Mouse (Mus musculus) R1 (cell line): ENCODE data around the gene Gimap7.

Experiments used
- DNase-seq: peaks from one replicate; pipeline ENCODE4 v3.0.0-alpha.2; 2018; ENCODE audit warnings: low read depth, low spot score

Gene Gimap7

GRCm38 (mm10) chr6:48692962-48693361 lies 25.5 kb upstream of the Gimap7 start:
- no peak for DNase-seq

- no peak for DNase-seq
Measured at GRCm38 (mm10) chr6:48696830-48697554, 21.4 kb upstream of the Gimap7 start.

DNA sequence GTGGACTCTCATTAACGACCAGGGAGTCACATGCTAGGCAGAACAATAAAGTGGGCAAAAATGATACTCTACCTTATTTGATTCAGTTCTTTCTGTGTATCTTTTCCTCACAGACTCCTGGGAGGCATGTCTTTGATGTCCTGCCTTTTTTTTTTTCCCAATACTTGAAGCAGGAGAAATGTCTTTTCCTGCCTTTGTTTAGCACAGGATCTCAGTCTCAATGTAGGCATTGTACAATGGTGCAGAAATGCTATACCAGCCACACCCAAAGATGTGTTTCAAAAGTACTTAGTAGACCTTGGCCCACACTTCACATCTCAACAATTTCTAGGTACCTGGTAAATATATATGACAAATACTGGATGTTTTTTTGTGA lies 20.9 kb upstream of the Gimap7 start:
- no peak for DNase-seq

DNA sequence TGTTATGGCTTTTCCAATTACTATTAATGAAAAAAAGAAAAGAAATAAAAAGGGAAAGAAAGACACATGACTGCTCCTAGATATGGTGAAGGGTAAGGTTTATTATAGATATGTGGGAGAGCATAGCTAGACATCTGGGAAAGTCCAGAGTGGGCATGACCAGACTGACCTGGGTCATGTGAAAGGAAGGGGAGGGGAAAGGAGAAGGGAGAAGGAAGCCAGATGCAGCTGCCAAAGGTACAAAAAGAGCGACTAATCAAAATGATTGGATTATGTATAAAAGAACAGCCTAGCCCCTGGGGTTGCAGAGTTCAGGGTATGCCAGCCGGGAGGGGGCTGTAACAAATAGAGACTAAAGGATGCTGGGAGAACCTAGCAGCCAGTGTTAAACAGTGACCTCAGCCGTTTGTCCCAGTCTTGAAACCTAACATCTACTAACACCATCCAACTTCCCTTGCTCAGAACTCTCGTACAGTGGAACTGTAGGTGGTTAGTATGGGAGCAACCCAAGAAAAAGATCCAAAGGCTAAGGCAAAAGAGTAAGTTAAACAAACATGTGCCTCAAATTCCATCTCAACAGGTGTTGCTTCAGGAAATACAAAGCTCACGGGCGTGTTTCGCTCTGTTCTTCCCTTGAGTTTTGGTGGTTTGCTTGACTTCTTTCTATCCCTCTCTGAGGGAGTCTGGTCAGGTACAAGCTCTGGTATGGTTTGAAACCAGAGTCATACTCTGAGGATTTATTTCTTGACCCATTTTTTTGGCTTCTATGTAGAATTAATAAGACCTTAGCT lies 20.2 kb upstream of the Gimap7 start:
- DNase-seq, result no peak

- no peak for DNase-seq
Measured at GRCm38 (mm10) chr6:48698888-48699287, 19.5 kb upstream of the Gimap7 start.

DNA sequence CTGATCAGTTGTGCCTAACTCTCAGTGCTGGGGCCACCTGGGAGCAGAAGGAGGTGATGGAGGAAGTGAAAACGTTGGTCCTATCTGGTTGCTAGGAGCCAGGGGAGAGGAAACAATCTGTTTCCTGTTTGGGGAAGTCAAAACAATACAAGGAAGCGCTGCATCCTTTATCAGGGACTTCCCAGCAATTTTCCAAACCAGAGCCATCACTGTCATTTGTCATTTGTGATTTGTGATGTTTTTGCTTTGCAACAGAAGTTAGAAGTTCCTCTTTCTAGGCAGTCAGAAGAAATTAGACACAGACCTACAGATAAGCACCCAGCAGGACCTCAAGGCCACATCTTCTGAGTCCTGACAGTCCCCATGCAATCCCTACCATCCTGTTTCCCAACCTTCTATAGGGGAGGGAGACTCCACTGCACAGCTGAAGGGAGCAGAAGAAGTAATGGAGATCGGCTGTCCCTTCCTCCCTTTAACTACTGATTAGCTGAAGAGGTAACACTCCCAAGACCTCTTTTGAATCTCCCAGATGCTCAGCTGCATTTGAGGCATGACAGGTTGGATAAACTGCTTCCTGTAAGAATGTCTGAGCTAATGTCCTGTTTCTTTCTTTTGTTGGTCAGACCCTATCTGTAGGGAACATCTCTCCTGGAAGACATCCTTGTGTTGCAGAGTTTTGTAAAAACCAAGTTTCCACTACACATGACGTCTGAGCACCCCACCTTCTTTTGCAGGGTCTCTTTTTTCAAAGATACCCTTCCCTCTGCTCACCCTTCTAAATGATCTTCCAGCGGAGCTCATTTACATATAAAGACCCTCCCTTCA lies 18.0 kb upstream of the Gimap7 start:
- no peak for DNase-seq

DNA sequence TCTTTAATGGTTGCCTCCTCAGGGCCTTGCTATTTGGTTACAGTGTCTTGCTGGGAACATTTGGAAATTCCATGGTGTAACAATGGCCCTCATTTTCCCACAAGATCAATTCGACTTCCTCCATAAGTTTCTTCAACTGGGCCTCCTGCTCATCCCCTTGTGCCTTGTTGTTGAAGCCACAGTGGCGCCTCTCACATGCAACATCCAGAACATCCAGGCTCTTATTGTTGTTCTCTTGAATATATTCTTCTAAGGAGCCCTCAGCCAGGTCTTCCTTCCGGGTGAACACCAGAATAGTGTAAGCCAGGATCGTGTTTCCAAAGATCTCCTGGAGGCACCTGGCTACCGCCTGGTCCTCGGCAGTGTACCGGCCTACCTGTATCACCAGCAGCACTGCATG lies 16.3 kb upstream of the Gimap7 start:
- DNase-seq, result no peak

GRCm38 (mm10) chr6:48702601-48703000 lies 15.8 kb upstream of the Gimap7 start:
- peak; percentile 23 for DNase-seq

DNA sequence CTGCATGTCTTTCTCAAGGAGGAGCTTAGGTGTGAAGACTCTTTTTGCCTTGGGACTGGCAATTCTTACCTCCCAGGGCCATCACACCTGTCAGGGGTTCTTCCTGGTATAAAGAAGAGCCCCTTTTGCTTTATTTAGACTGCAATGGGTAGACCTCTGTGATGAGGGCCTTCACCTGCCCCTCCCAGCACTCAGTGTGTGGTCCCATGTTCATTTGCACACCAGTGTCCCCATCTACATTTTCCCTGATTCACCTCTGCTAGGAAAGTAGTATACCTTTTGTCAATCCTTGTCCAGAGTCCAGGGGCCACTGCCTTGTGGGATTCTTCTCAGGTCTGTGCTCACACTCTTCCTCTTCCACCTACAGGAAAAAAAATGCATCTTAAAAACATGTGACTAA lies 14.3 kb upstream of the Gimap7 start:
- DNase-seq, result no peak

DNA sequence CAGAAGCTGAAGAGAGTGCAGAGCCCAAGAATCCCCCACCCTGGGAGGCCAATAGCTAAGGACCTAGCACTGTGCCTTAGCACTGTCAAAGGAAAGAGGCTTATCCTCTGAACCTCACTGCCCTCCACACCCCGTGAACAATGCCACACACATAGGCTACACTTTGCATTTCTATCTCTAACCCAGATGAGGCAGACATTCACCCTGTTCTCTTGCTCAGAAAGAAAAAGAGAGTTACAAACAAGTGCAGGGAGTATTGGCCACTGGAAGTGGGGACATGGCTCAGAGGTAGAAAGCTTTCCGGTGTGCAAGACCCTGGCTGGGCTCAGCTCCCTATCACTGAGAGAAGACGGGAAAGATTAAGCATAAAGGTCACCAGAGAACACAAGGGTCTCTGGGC lies 12.3 kb upstream of the Gimap7 start:
- DNase-seq, result no peak

DNA sequence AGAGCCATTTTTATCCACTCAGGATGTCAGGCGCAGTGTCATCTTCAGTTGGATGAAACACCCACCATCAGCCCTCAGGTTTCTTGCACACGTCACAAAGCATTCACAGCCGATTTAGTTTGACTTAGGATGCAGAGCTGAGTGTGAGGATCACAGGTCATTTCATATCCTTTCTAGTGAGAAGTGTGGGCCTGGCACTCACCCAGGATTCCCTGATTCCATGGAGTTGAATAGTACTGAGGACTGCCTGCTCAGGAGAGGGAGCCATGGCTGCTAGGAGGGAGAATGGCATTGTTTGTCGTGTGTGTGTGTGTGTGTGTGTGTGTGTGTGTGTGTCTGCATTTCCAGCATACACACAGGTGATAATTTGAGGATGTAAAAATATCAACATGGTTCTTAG lies 1.9 kb downstream of the Gimap7 start:
- DNase-seq, result no peak

DNA sequence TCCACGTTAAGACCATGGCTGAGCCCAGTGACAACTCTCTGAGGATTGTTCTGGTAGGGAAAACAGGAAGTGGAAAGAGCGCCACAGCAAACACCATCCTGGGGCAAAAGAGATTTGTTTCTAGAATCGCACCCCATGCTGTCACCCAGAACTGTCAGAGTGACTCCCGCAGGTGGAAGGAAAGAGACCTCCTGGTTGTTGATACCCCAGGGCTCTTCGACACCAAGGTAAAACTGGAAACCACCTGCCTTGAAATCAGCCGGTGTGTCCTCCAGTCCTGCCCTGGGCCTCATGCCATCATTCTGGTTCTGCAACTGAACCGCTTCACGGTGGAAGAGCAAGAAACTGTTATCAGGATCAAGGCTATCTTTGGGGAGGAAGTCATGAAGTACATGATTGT lies 5.0 kb downstream of the Gimap7 start:
- DNase-seq, result no peak

GRCm38 (mm10) chr6:48725476-48725875 lies 7.1 kb downstream of the Gimap7 start:
- DNase-seq, result peak; percentile 86

- DNase-seq, result no peak
Measured at GRCm38 (mm10) chr6:48727761-48728160, 9.3 kb downstream of the Gimap7 start.

DNA sequence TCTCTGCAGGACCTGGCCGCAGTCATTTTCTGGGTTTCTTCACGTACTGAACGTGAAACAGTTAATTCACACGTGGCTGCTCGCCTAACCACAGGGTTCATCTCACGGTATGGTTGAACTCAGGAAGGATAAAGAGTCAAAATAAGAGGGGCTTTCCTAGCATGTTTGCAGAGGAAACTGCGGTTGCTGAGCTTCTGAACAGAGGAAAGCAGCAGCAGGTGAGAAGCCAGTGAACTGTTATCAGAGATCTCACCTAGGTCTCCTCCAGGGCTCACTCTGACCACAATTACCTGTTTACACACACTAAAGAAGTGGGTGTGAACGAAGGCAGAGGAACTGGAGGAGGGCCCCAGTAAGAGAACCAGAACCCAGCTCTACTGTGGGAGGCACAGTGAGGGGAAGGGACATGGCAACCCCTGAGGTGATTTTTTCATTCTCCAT lies 14.5 kb downstream of the Gimap7 start:
- DNase-seq, result no peak

GRCm38 (mm10) chr6:48733660-48734059 lies 15.2 kb downstream of the Gimap7 start:
- DNase-seq, result no peak

- DNase-seq, result no peak
Measured at GRCm38 (mm10) chr6:48737053-48737452, 18.6 kb downstream of the Gimap7 start.

DNA sequence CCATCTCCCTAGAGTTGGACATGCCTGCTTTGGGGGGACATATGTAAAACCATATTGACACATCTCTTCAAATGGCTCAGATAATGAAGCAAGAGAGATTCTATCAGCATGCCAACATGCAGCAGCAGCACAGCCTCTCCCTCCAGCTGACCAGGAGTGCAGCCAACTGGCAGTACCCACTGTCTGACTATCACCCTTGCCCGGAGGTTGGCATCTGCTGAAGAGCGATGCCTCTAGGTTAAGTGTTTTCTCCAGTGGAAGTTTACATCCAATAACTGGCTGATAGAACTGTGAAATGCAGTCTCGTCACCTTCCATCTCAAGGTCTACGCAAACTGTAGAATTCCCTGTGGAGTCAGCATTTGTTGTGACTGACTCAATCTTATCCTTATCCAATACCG lies 19.3 kb downstream of the Gimap7 start:
- DNase-seq, result no peak

DNA sequence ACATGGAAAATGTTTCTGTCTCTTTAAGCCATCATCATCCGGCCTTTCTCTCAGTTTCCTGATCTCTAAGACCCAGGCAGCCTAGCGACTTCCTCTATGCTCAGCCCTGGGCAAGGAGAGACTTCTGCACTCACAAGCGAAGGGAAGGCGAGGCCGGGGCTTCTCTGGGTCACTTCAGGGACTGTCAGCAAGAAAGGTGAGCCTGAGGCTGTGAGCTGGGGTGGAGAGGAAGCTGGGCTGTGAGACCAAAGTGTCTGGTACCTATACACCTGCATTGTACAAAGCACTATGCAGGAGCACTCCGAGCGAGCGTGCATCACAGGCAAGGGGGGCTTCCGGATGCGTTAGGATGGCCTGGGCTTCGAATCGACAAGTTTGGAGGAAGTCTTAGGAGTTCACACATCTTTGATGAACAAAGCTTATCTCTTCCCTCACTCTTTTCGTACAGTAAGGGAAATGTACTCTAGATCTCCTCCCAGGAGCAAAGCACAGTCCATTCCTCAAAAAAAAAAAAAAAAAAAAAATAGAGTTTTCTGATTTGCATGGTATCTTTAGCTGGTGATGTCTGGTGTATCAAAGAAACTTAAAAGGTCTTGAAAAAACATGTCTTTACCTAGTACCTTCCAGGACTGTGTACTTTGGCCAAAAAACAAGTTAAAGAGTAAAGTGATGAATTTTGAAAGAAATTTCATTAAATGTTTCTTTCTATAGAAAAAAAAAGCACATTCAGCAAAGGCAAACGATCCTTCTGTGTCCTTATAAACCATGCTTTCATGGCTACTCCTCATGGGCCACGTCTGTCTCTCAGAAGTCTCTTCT lies 20.7 kb downstream of the Gimap7 start, which contains the start of gene Gimap1:
Gene Gimap1, plus strand, starts transcription at position 94 of the 819 bp plus-strand sequence.
- no peak for DNase-seq

- DNase-seq, result no peak
Measured at GRCm38 (mm10) chr6:48739780-48740055, 21.3 kb downstream of the Gimap7 start.

DNA sequence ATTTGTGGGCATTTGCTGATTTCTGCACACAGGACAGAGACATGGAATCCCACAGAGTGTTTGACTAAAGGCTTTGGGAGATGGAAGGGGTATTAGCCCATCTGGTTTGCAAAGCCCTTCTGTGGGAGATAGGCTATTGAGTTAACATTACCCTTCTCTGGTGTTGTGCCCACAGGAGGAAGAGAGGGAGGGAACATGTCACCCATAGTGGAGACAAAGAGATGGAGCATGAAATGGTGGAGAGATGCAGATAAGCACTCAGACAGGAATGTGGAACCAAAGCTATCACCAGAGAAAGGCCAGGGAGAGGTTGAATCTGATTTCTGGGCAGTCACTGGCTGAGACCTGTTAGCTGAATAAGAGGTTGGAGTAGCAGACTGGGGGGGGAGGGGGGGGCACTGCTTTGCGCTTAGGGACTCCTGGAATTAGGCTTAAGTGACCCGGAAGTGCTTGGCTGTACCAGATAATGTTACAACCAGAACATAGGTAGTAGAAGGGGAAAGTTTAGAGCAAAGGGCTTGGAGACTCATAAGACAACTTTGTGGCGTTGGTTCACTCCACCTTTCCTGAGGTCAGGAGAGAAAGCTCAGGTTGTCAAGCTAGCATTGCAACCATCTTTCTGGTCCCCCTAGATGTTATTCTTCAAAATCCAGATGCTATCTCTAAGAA lies 22.2 kb downstream of the Gimap7 start:
- DNase-seq, result no peak
